Comparison of ENCODE assay signal across 24 mouse cellular contexts in genomic region chr17:85935268-85935667, GRCm38 (mm10).
A peak's percentile ranks its signal among the peaks of the same experiment; 100 is the strongest.
DNase-seq lines count a peak whose midpoint lies in the region; ATAC-seq and TF ChIP-seq lines count a peak whose summit lies in the region.
"Had no signal": no experiment of that assay in that cellular context is flagged by ENCODE, and none has a peak within 500 bp of the region (broad histone marks: within the 10 kb centered on the region; RNA-seq: fewer than 3 reads in every experiment).

No protein-coding gene starts in this region.

- H3K4me1 ChIP-seq in midbrain, embryonic 11.5 days (ENCODE audit: control insufficient read depth, insufficient read depth, low read length) = no peaks in the 10 kb centered on the region
- peaks cover 5% of the 10 kb centered on the region; the same call in 1 of the 2 replicates for H3K4me1 ChIP-seq in midbrain, embryonic 10.5 days
- H3K4me1 ChIP-seq in embryonic facial prominence, embryonic 14.5 days (ENCODE audit: control insufficient read depth, insufficient read depth, low read length) = peaks cover 15% of the 10 kb centered on the region; the same call in 1 of the 2 replicates
- H3K4me1 ChIP-seq in limb, embryonic 11.5 days (ENCODE audit: control insufficient read depth, insufficient read depth, low read length) = peaks cover 49% of the 10 kb centered on the region
- H3K4me1 ChIP-seq: heart, embryonic 13.5 days had no signal

- intact Hi-C loops in gastrocnemius, adult 2 months (cut with DNase I) = no loop called here

- no peak overlapping the region for H3K4me3 ChIP-seq in midbrain, embryonic 11.5 days (ENCODE audit: low read depth, low read length)
- no peak overlapping the region for H3K4me3 ChIP-seq in midbrain, embryonic 10.5 days
- no peak overlapping the region for H3K4me3 ChIP-seq in embryonic facial prominence, embryonic 14.5 days (ENCODE audit: low read depth, low read length)
- H3K4me3 ChIP-seq in limb, embryonic 11.5 days (ENCODE audit: low read depth, low read length) = no peak overlapping the region
- H3K4me3 ChIP-seq in gastrocnemius, adult 2 months = no peak overlapping the region
- H3K4me3 ChIP-seq: heart, embryonic 13.5 days; hindbrain, embryonic 15.5 days; kidney, embryonic 15.5 days; left cerebral cortex, adult 2 months; lung, embryonic 15.5 days had no signal

- no peaks in the 10 kb centered on the region for H3K27me3 ChIP-seq in midbrain, embryonic 11.5 days (ENCODE audit: control insufficient read depth, insufficient read depth, low read length)
- H3K27me3 ChIP-seq in midbrain, embryonic 10.5 days (ENCODE audit: low read depth, poor library complexity, severe bottlenecking) = 0 out of 2 replicates have a peak, but pooled peaks cover 2% of the 10 kb centered on the region
- H3K27me3 ChIP-seq in embryonic facial prominence, embryonic 14.5 days (replicated peaks; ENCODE audit: control insufficient read depth, insufficient read depth, low read length) = no peaks in the 10 kb centered on the region
- H3K27me3 ChIP-seq in limb, embryonic 11.5 days (ENCODE audit: control insufficient read depth, insufficient read depth, low read length) = 0 out of 2 replicates have a peak, but pooled peaks cover 2% of the 10 kb centered on the region
- H3K27me3 ChIP-seq: lung, embryonic 15.5 days had no signal

- no peak overlapping the region for H3K4me2 ChIP-seq in midbrain, embryonic 11.5 days
- H3K4me2 ChIP-seq in embryonic facial prominence, embryonic 14.5 days (ENCODE audit: low read depth, low read length) = no peak overlapping the region
- no peak overlapping the region for H3K4me2 ChIP-seq in limb, embryonic 11.5 days (ENCODE audit: low read depth, severe bottlenecking)
- H3K4me2 ChIP-seq: heart, embryonic 13.5 days; hindbrain, embryonic 15.5 days; kidney, embryonic 15.5 days; liver, embryonic 11.5 days; lung, embryonic 15.5 days had no signal

- whole genome bisulfite sequencing in midbrain, embryonic 11.5 days = 83% methylated on average over 10 of the region's 10 CpGs
- WGBS in midbrain, embryonic 10.5 days = 82% methylated on average over 10 of the region's 10 CpGs
- 38% methylated on average over 9 of the region's 10 CpGs for WGBS in embryonic facial prominence, embryonic 14.5 days
- WGBS in limb, embryonic 11.5 days = 16% methylated on average over 10 of the region's 10 CpGs

- DNase-seq in midbrain, embryonic 11.5 days (ENCODE audit: low spot score, missing footprints) = peak; percentile 21
- DNase-seq in midbrain, embryonic 10.5 days (ENCODE audit: low spot score) = no peak
- peak; percentile 66 for DNase-seq in embryonic facial prominence, embryonic 14.5 days (ENCODE audit: low spot score)
- DNase-seq in limb, embryonic 11.5 days (ENCODE audit: low spot score) = peak; percentile 76
- DNase-seq in mesoderm, embryonic 11.5 days (ENCODE audit: low read depth, low spot score) = peak; percentile 55
- DNase-seq in spleen, postnatal 14 days (ENCODE audit: low spot score in 2 of 2) = no peak
- no peak for DNase-seq in gastrocnemius, adult 2 months
- DNase-seq: adrenal gland, postnatal 25 days; B cell, adult 2 months; cerebellum, adult 2 months; cerebellum, postnatal 36 days; gastrocnemius, postnatal 10 days; heart, postnatal 10 days; kidney, adult 18-20 months; kidney, postnatal 25 days; lung, postnatal 36 days; midbrain, embryonic 14.5 days had no signal

- no peak for ATAC-seq in midbrain, embryonic 11.5 days (ENCODE audit: low FRiP score)
- ATAC-seq in embryonic facial prominence, embryonic 14.5 days (ENCODE audit: low read depth) = peak; percentile 50; the same call in 1 of the 2 replicates
- no peak for ATAC-seq in limb, embryonic 11.5 days (ENCODE audit: insufficient number of reproducible peaks, low FRiP score, low TSS enrichment, low read depth)
- ATAC-seq: forebrain, embryonic 16.5 days had no signal

- H3K9ac ChIP-seq in midbrain, embryonic 11.5 days (ENCODE audit: low read length) = no peak overlapping the region
- no peak overlapping the region for H3K9ac ChIP-seq in embryonic facial prominence, embryonic 14.5 days (ENCODE audit: low read depth, low read length)
- no peak overlapping the region for H3K9ac ChIP-seq in limb, embryonic 11.5 days (ENCODE audit: low read length)
- H3K9ac ChIP-seq: heart, embryonic 13.5 days; hindbrain, embryonic 15.5 days; kidney, embryonic 15.5 days; lung, embryonic 15.5 days had no signal

- H3K36me3 ChIP-seq in midbrain, embryonic 11.5 days (ENCODE audit: control insufficient read depth, insufficient read depth, low read length) = no peaks in the 10 kb centered on the region
- no peaks in the 10 kb centered on the region for H3K36me3 ChIP-seq in midbrain, embryonic 10.5 days
- no peaks in the 10 kb centered on the region for H3K36me3 ChIP-seq in embryonic facial prominence, embryonic 14.5 days (ENCODE audit: control insufficient read depth, insufficient read depth, low read length)
- H3K36me3 ChIP-seq in limb, embryonic 11.5 days (ENCODE audit: control insufficient read depth, insufficient read depth, low read length) = no peaks in the 10 kb centered on the region
- H3K36me3 ChIP-seq: heart, embryonic 13.5 days; hindbrain, embryonic 15.5 days; kidney, embryonic 15.5 days; lung, embryonic 15.5 days had no signal

- H3K9me3 ChIP-seq in midbrain, embryonic 11.5 days (ENCODE audit: control insufficient read depth, low read length) = no peaks in the 10 kb centered on the region
- H3K9me3 ChIP-seq in midbrain, embryonic 10.5 days (replicated peaks) = no peaks in the 10 kb centered on the region
- no peaks in the 10 kb centered on the region for H3K9me3 ChIP-seq in embryonic facial prominence, embryonic 14.5 days (ENCODE audit: control insufficient read depth, low read length)
- H3K9me3 ChIP-seq in limb, embryonic 11.5 days (ENCODE audit: control insufficient read depth, low read length) = peaks cover 7% of the 10 kb centered on the region; the same call in 1 of the 2 replicates
- H3K9me3 ChIP-seq: hindbrain, embryonic 15.5 days; kidney, embryonic 15.5 days; lung, embryonic 15.5 days had no signal

- no peak for TF ChIP-seq CTCF in gastrocnemius, adult 2 months (IDR thresholded peaks at IDR 0.05)

- no peak overlapping the region for H3K27ac ChIP-seq in midbrain, embryonic 11.5 days (ENCODE audit: low read depth, low read length)
- H3K27ac ChIP-seq in midbrain, embryonic 10.5 days (replicated peaks) = no peak overlapping the region
- no peak overlapping the region for H3K27ac ChIP-seq in embryonic facial prominence, embryonic 14.5 days (replicated peaks; ENCODE audit: low read depth, low read length)
- H3K27ac ChIP-seq in limb, embryonic 11.5 days (replicated peaks; ENCODE audit: low read depth, low read length) = peak overlapping the region; percentile 33; the same call in 1 of the 2 replicates
- H3K27ac ChIP-seq in gastrocnemius, adult 2 months = no peak overlapping the region
- H3K27ac ChIP-seq: heart, embryonic 13.5 days; hindbrain, embryonic 15.5 days; kidney, embryonic 15.5 days; left cerebral cortex, adult 2 months; lung, embryonic 15.5 days had no signal

Comparison
In these comparisons a context has a peak if more than half of its experiments do, and no peak if none do; other contexts are left out.
1. DNase-seq: peak in midbrain, embryonic 11.5 days (single experiment), embryonic facial prominence, embryonic 14.5 days (single experiment), limb, embryonic 11.5 days (single experiment) and mesoderm, embryonic 11.5 days (single experiment); none in midbrain, embryonic 10.5 days (single experiment), spleen, postnatal 14 days (0 of 2) and gastrocnemius, adult 2 months (single experiment).